Mouse (Mus musculus) forebrain, embryonic 15.5 days (tissue): ENCODE data around the gene Slc25a54. TPM values are rescaled to one million over a fixed set of nuclear protein-coding genes. Genes with fewer than 3 reads are reported as not detected.

ENCODE experiments used
- microRNA-seq: library from miRNA; unstranded; fragments of <30 nt; microRNA quantifications from one replicate; pipeline ENCODE4, GENCODE M21; 2016
- polyA plus RNA-seq: library from polyadenylated mRNA; unstranded; fragments of >200 nt; fragmentation: Nextera tagmentation; extraction: Ambion mirVana; gene quantifications from 2 replicates; pipeline ENCODE4 v1.2.1, GENCODE M21; 2015

Gene Slc25a54
- polyA plus RNA-seq, 1 experiment from 2014 or later: not detected

Small RNA genes within 50 kb of the gene (microRNA-seq; reads per million reads assigned to microRNA genes)
- gene Gm44384: not detected

Other genes starting within 250 kb of the Slc25a54 start
- gene Stxbp3, start 239.9 kb upstream of the Slc25a54 start, polyA plus RNA-seq: 13.3 and 14.7 TPM in 2 replicates
- gene Fndc7, start 190.5 kb upstream of the Slc25a54 start, polyA plus RNA-seq: not detected in 2 replicates
- 60.7 and 66.9 TPM in 2 replicates for gene Prpf38b, start 168.7 kb upstream of the Slc25a54 start, polyA plus RNA-seq
- 1.2 and 1.6 TPM in 2 replicates for gene Henmt1, start 140.6 kb upstream of the Slc25a54 start, polyA plus RNA-seq
- 0.75 and 0.78 TPM in 2 replicates for gene Gm9857, start 140.0 kb upstream of the Slc25a54 start, polyA plus RNA-seq
- 13.8 and 16.0 TPM in 2 replicates for gene Fam102b, start 52.9 kb upstream of the Slc25a54 start, polyA plus RNA-seq
- 4.1 TPM in 2 replicates for gene Slc25a24, start 42.7 kb downstream of the Slc25a54 start, polyA plus RNA-seq